10 mouse cellular contexts compared by ENCODE assay signal in genomic region chr15:101007236-101007635, GRCm38 (mm10). TPM values are rescaled to one million over a fixed set of nuclear protein-coding genes. Genes with fewer than 3 reads are reported as not detected.
DNase-seq lines count a peak whose midpoint lies in the region; ATAC-seq and TF ChIP-seq lines count a peak whose summit lies in the region.
"Had no signal": no experiment of that assay in that cellular context is flagged by ENCODE, and none has a peak within 500 bp of the region (broad histone marks: within the 10 kb centered on the region; RNA-seq: fewer than 3 reads in every experiment).

No protein-coding gene starts in this region.

- H3K4me3 ChIP-seq in forebrain, embryonic 11.5 days (ENCODE audit: low read depth, low read length), result no peak overlapping the region
- no peak overlapping the region for H3K4me3 ChIP-seq in forebrain, embryonic 15.5 days
- H3K4me3 ChIP-seq in layer of hippocampus, adult 2 months, result no peak overlapping the region
- no peak overlapping the region for H3K4me3 ChIP-seq in stomach, embryonic 14.5 days (ENCODE audit: low read depth, low read length)
- no peak overlapping the region; the same call in 1 of the 2 replicates for H3K4me3 ChIP-seq in stomach, postnatal 0 days (ENCODE audit: low read depth, low read length)

- no peak for ATAC-seq in forebrain, embryonic 11.5 days (replicated peaks; ENCODE audit: low FRiP score)
- no peak for ATAC-seq in forebrain, embryonic 15.5 days (replicated peaks)
- no peak for ATAC-seq in stomach, embryonic 14.5 days (ENCODE audit: insufficient number of reproducible peaks, insufficient read depth, low FRiP score, low read depth)
- no peak for ATAC-seq in stomach, postnatal 0 days (ENCODE audit: low FRiP score, low TSS enrichment)

- H3K36me3 ChIP-seq in forebrain, embryonic 11.5 days (ENCODE audit: control insufficient read depth, insufficient read depth, low read length), result no peaks in the 10 kb centered on the region
- 0 out of 2 replicates have a peak, but pooled peaks cover 3% of the 10 kb centered on the region for H3K36me3 ChIP-seq in forebrain, embryonic 15.5 days
- H3K36me3 ChIP-seq in stomach, embryonic 14.5 days (ENCODE audit: control insufficient read depth, insufficient read depth, low read length), result no peaks in the 10 kb centered on the region
- H3K36me3 ChIP-seq in stomach, postnatal 0 days (ENCODE audit: control insufficient read depth, insufficient read depth, low read length), result no peaks in the 10 kb centered on the region

- 71% methylated on average over 7 of the region's 7 CpGs for WGBS in forebrain, embryonic 11.5 days
- WGBS in forebrain, embryonic 15.5 days, result 80% methylated on average over 7 of the region's 7 CpGs
- WGBS in stomach, embryonic 14.5 days, result 62% methylated on average over 7 of the region's 7 CpGs
- WGBS in stomach, postnatal 0 days, result 86% methylated on average over 7 of the region's 7 CpGs

- H3K4me1 ChIP-seq in forebrain, embryonic 11.5 days (replicated peaks; ENCODE audit: control insufficient read depth, insufficient read depth, low read length), result 0 out of 2 replicates have a peak, but pooled peaks cover 2% of the 10 kb centered on the region
- H3K4me1 ChIP-seq in forebrain, embryonic 15.5 days, result peaks cover 15% of the 10 kb centered on the region
- H3K4me1 ChIP-seq in stomach, embryonic 14.5 days (ENCODE audit: control insufficient read depth, insufficient read depth, low read length), result peaks cover 3% of the 10 kb centered on the region; the same call in 1 of the 2 replicates
- H3K4me1 ChIP-seq in stomach, postnatal 0 days (replicated peaks; ENCODE audit: control insufficient read depth, insufficient read depth), result no peaks in the 10 kb centered on the region

- H3K27ac ChIP-seq in forebrain, embryonic 11.5 days (ENCODE audit: low read depth, low read length), result no peak overlapping the region
- no peak overlapping the region for H3K27ac ChIP-seq in forebrain, embryonic 15.5 days (replicated peaks)
- H3K27ac ChIP-seq in layer of hippocampus, adult 2 months, result peak overlapping the region; percentile 61
- no peak overlapping the region for H3K27ac ChIP-seq in stomach, embryonic 14.5 days (ENCODE audit: low read length)
- no peak overlapping the region for H3K27ac ChIP-seq in stomach, postnatal 0 days (replicated peaks)

- H3K27me3 ChIP-seq in forebrain, embryonic 11.5 days (ENCODE audit: control insufficient read depth, insufficient read depth, low read length), result no peaks in the 10 kb centered on the region
- H3K27me3 ChIP-seq in forebrain, embryonic 15.5 days, result no peaks in the 10 kb centered on the region
- no peaks in the 10 kb centered on the region for H3K27me3 ChIP-seq in stomach, embryonic 14.5 days (ENCODE audit: control insufficient read depth, insufficient read depth, low read length)
- no peaks in the 10 kb centered on the region for H3K27me3 ChIP-seq in stomach, postnatal 0 days (ENCODE audit: control insufficient read depth, insufficient read depth, low read length)

- TF ChIP-seq EP300 in stomach, postnatal 0 days (optimal IDR thresholded peaks at IDR 0.05), result no peak

- H3K9ac ChIP-seq in forebrain, embryonic 11.5 days (ENCODE audit: low read length), result no peak overlapping the region
- no peak overlapping the region for H3K9ac ChIP-seq in forebrain, embryonic 15.5 days (replicated peaks)
- H3K9ac ChIP-seq in stomach, embryonic 14.5 days (replicated peaks; ENCODE audit: low read depth, low read length), result no peak overlapping the region
- H3K9ac ChIP-seq in stomach, postnatal 0 days (ENCODE audit: low read length), result no peak overlapping the region

- no peaks in the 10 kb centered on the region for H3K9me3 ChIP-seq in forebrain, embryonic 11.5 days (ENCODE audit: control insufficient read depth, low read length)
- H3K9me3 ChIP-seq in forebrain, embryonic 15.5 days, result no peaks in the 10 kb centered on the region
- no peaks in the 10 kb centered on the region for H3K9me3 ChIP-seq in stomach, embryonic 14.5 days (ENCODE audit: control insufficient read depth, low read depth, low read length)
- H3K9me3 ChIP-seq in stomach, postnatal 0 days (ENCODE audit: control insufficient read depth, low read length), result no peaks in the 10 kb centered on the region

- H3K4me2 ChIP-seq in forebrain, embryonic 11.5 days (ENCODE audit: low read depth, low read length, severe bottlenecking), result peak overlapping the region; percentile 55; the same call in 1 of the 2 replicates
- H3K4me2 ChIP-seq in forebrain, embryonic 15.5 days (replicated peaks), result no peak overlapping the region
- peak overlapping the region; percentile 56 for H3K4me2 ChIP-seq in stomach, embryonic 14.5 days (replicated peaks; ENCODE audit: low read depth, low read length)
- no peak overlapping the region for H3K4me2 ChIP-seq in stomach, postnatal 0 days (replicated peaks; ENCODE audit: low read depth)

- no peak for TF ChIP-seq CTCF in layer of hippocampus, adult 2 months (conservative IDR thresholded peaks at IDR 0.05)
- no peak for TF ChIP-seq CTCF in stomach, postnatal 0 days (IDR thresholded peaks at IDR 0.05; ENCODE audit: low read depth)

- no peak for DNase-seq in forebrain, embryonic 11.5 days (ENCODE audit: low spot score)
- DNase-seq in layer of hippocampus, adult 2 months (ENCODE audit: low spot score in 2 of 2), result no peak
- DNase-seq in layer of hippocampus, postnatal 25 days (ENCODE audit: extremely low spot score in 1 of 2, low spot score in 1 of 2), result no peak
- no peak for DNase-seq in stomach, postnatal 0 days (ENCODE audit: low spot score)
- no peak for DNase-seq in gastrocnemius, postnatal 4 days (ENCODE audit: low spot score in 2 of 2)
- DNase-seq in urinary bladder, adult 18-20 months (ENCODE audit: low spot score in 2 of 2), result no peak

RNA-seq across cellular contexts. Expression of gene Gm47841, which starts 40.0 kb away (rescaled TPM):
- polyA plus RNA-seq in forebrain, embryonic 11.5 days (2014; fragmentation: Nextera tagmentation; extraction: Ambion mirVana), result not detected in 2 replicates
- polyA plus RNA-seq in forebrain, embryonic 15.5 days (2015; fragmentation: Nextera tagmentation; extraction: Ambion mirVana), result not detected in 2 replicates
- total RNA-seq in layer of hippocampus, adult 2 months (2021), result not detected
- not detected for total RNA-seq in layer of hippocampus, postnatal 25 days (2021)
- not detected in 2 replicates for polyA plus RNA-seq in stomach, embryonic 14.5 days (2014; fragmentation: Nextera tagmentation; extraction: Ambion mirVana)
- not detected in 2 replicates for polyA plus RNA-seq in stomach, postnatal 0 days (2015; fragmentation: Nextera tagmentation; extraction: Ambion mirVana)
- total RNA-seq in gastrocnemius, postnatal 4 days (2021), result under 1 TPM; 0.27 to 0.34 TPM
- total RNA-seq: left cerebral cortex, postnatal 14 days had no signal
- polyA plus RNA-seq: small intestine, adult 2 months had no signal

Comparison
In these comparisons a context has a peak if more than half of its experiments do, and no peak if none do; other contexts are left out.
1. H3K4me2 ChIP-seq: peak in forebrain, embryonic 11.5 days (single experiment) and stomach, embryonic 14.5 days (single experiment); none in forebrain, embryonic 15.5 days (single experiment) and stomach, postnatal 0 days (single experiment).